Mouse (Mus musculus): Measurements from ENCODE around the gene Tnfrsf1b. TPM values are rescaled to one million over a fixed set of nuclear protein-coding genes. Genes with fewer than 3 reads are reported as not detected.
A peak's percentile ranks its signal among the peaks of the same experiment; 100 is the strongest.

The Tnfrsf1b gene
- total RNA-seq, 2 experiments from 2014 or later = 1.5 to 2.9 TPM

DNA sequence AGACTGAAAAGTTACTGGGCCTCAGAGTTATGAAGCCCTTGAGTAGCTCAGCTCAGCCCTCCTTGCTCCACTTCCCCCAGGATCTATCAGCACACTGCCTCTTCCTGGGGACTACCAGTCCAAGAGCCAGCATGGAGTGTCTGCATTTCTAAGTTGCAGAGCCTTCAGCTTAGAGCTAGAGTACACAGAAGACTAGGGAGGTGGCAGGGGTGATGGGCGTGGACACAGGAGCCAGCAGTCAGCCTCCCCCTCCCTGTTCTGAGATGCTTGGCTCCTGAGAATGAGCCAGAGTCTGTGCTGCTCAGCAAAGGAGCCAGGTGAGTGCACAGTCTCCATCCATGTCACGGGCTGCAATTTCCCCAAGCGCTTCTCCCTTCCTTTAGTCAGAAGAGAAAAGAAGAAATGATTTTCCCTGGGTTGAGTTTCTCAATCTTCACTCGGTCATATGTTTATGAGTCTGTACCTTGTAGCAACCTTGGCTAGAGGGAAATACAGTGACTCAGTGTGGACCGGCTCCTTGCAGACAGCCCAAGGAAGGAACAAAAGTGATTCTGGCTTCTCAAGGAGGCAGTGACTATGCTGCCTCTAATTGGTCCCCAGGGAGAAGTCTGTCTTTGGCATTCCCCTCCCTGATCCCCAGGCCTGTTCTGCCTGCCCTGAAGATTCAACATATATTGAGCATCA, 11.2 kb upstream of the Tnfrsf1b start:
- DNase-seq (ENCODE audit: low spot score) = no peak

DNA sequence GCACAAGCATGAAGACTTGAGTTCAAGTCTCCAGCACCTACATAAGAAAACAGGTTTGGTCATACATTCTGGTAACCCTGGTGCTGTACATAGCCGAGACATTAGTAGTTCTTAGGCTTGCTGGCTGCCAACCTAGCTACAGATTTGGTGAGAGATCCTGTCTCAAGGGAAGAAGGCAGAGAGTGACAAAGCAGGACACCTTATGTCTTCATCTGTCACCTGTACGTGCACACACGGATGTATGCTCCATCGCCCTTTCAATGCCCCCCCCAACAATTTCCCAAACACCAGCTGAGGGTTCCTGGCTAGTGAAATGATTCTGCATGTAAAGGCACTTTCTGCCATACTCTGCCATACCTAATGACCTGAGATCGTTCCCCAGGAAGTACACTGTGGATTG, 9.5 kb upstream of the Tnfrsf1b start:
- no peak for DNase-seq (ENCODE audit: low spot score)

DNA sequence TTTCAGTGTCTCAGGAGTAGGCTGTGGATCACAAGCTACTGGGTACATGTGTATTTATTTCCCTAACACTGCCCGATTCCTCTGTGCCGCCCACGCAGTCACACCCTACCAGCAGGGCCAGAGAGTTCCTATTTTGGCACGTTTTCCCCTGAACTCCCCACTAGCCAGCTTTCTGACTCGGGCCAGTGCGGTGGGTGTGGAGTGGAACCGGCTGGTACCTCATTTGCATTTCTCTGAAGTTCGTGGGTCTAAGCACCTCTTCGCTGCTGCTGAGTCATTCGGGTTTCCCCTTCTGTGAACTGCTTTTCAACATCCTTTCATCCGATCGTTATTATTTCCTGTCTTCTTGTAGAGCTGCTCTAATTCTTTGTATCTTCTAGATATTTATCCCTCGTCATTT, 7.7 kb upstream of the Tnfrsf1b start:
- no peak for DNase-seq (ENCODE audit: low spot score)

DNA sequence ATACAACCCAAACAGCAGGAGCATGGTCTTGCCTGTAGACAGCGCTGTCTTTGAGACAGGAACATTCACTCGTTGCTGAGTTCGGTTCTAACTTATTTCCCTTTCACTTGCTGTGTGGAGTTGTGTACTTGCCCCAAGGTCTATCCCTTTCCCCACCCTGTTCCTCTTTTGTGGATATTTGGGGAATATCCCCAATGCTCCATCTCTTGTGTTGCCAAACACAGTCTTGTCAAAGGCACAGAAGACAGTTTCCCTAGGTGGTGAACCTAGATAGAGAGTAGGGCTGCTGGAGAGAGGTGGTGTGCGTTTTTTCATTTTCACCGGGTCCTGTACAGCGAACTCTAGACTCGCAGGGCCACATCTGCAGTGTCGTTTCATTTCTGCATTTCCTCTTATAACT, 5.9 kb upstream of the Tnfrsf1b start:
- DNase-seq (ENCODE audit: low spot score) = no peak

DNA sequence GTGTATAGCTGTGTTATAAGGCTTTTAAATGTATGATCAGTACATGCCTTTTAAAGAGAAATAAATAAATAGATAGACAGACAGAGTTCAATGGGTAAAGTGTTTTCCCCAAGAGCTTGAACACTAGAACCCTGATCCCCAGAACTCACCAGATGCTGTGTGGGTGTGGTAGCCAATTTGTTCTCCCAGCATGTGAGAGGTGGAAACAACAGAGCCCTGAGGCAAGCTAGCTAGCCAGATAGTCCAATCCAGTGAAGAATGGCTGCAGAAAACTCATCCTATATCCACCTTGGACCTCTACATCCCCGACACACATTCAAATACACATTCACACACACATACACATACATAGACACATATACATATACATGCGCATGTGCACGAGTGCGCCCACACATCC, 4.9 kb upstream of the Tnfrsf1b start:
- DNase-seq (ENCODE audit: low spot score) = no peak

DNA sequence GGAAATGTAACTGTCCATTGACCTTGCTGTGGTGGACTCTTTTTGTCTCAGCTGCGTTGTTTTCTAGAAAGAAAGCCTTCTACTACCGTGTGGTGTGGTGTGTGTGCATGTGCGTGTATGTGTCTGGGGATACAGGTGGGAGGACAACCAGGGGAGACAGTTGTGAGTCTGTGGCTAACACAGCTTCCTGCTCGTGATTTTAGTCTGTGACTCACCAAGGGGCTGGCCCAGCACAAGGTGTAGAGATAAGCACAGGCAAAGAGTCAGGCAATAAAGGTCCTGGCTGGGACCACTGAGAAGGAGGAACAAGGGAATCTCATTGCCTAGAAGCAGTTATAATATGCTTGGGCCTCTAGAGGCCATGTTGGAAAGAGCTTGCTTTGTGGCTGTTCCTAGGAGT, 3.3 kb upstream of the Tnfrsf1b start:
- no peak for DNase-seq (ENCODE audit: low spot score)

DNA sequence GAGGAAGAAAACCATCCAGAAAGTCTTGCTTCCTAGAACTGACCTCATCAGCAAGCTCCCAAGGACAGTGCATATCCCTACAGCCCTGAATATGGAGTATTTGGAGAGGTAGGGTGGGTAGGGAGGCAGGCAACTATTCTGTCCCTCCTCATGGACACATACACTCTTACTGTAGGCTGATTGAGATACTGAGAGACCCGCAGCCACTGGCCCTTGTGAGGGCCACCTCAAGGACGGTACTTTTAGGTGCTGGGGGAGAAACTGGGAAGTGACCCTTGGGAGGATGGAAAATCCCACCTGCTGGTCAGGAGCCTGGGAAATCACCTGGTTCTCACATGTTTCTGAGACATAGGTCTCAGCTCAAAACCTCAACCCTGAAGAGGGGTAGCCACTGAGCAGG, 886 bp upstream of the Tnfrsf1b start:
- DNase-seq (ENCODE audit: low spot score) = no peak

DNA sequence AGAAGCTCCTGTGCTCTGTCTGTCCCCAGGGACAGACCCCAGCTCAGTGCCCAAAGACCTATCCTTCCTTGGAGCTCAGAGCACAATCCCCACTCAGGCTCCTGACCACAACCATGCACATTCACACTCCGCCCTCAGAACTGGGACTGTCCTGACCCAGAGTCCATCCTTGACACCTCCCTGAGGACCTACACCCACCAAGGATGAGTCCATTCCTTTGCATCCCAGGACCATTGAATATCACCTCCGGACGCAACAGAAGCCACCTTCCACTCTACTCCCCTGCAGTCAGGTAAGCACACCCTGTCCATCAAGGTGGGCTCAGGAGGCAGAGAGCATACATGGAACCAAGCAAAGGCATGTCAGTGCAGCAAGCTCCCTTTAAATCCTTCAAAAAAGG, 1.1 kb downstream of the Tnfrsf1b start:
- no peak for DNase-seq (ENCODE audit: low spot score)

DNA sequence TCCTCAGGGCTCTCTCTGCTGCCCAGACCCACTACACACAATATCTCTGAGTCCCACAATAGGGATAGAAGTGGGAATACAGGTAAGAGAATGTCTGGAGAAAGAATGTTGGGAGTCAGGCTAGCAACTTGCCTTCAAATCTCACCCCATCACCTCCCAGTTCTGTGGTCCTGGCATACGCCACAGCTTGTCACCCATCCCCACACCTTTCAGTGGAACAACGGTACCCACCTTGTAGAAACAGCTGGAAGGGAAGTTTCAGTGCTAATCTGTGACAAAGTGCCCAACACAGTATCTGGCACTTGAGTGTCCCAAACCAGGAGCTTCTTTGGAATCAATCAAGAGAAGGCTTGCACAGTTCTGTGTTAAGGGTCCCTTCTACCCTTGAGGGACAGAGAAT, 2.0 kb downstream of the Tnfrsf1b start:
- DNase-seq (ENCODE audit: low spot score) = no peak

DNA sequence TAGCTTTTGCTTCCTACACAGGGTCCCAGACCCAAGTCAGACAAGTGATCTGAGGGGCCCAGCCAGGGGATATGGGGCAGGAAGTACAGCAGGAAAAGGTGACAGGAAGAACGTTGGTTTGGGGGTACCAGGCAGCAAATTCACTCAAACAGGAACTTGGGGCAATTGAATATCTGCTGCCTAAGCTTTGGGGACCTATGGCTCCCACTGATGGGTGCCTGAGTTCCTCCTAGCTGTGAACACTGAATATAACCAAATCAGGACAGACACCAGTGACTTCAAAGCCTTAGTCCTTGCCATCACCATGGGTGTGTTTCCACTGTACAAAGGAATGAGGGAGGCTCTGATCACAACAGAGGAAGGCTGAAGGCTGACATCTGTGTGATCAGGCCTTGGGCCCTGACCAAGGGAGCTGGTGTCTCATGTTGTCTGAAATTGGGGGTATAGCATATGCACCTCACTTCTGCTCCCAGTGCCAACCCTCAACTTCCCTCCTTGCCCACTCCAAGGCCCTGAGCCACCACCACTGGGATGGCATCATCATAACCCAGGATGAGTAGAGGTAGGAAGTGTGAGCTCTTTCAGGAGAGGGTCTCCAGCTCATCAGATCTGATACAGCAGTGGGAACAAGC, 3.8 kb downstream of the Tnfrsf1b start:
- DNase-seq (ENCODE audit: low spot score) = no peak

DNA sequence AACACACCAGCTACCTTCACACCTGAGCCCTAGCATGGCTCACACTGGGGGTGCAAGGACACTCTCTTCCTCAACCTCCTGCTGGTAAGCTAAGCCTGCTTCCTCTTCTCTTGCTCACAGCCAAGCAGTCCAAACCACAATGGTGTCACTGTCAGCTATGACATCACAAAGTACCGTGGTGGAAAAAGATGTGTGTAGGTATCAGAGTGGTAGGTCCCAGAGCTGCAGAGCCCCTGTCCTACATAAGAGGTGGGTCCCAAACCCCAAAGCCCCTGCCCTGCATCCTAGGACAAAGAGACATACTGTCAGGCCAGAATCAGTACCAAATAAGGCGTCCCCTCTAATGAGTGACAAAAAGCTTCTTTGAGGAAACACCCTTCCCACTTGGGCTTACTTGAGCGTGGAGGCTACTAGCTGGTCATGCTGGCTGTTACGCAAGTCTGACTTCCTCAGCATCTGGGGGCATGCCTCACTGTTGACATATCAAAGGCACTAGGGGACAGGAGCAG, 5.9 kb downstream of the Tnfrsf1b start:
- DNase-seq (ENCODE audit: low spot score) = peak; percentile 56

DNA sequence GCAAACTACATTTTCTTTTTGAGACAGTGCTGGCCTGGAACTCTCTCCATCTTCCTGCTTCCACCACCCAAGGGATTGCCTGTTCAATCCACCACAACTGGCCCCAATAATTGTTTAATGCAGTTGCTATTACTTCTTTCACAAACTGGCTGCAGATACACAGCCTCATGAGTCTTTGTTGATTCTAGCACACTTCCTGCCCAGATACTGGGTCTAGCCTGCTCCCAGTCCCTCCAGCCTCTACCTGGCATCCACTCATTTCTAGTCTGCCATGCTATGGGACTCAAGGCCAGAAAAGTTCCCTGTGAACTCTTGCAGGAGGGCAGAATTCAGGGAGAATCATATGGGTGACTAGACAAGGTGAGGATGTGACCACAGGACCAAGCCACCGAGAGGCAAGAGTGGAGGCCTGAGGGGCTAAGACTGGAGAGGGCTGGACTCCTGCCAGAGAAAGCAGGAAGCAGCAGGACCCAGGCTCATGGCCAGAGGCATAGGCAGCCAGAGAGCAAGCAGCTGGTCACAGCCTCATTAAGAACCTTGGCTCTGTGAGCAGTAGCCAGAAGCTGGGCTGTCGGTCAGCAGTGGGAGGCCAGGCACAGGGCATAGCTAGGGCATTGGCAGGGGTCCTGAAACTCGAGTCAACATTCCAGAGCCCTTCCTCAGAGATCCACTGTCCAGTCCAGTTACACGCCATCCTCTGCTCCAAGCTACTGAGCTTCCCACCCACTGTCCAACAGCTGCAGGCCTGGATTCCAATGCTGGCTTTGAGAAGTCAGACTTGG, 7.4 kb downstream of the Tnfrsf1b start:
- peak; percentile 78 for DNase-seq (ENCODE audit: low spot score)

DNA sequence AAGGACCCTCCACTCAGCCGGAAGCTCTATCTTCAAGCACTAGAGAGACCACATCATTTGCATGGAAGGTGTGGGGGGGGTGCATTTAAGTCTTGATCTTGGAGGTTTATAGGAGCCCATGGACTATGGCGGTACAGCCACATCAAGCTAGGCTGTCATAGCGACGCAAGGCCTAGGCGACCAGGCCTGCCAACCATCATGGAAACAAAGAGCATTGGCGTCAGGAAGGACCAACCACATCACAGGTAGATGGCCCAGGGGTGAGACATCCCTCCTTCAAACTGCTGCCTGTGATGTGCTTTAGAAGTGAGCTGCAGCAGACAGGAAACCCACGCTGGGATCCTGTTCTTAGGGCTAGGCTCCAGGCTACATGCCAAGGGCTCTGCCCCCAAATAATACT, 10.6 kb downstream of the Tnfrsf1b start:
- DNase-seq (ENCODE audit: low spot score) = no peak

DNA sequence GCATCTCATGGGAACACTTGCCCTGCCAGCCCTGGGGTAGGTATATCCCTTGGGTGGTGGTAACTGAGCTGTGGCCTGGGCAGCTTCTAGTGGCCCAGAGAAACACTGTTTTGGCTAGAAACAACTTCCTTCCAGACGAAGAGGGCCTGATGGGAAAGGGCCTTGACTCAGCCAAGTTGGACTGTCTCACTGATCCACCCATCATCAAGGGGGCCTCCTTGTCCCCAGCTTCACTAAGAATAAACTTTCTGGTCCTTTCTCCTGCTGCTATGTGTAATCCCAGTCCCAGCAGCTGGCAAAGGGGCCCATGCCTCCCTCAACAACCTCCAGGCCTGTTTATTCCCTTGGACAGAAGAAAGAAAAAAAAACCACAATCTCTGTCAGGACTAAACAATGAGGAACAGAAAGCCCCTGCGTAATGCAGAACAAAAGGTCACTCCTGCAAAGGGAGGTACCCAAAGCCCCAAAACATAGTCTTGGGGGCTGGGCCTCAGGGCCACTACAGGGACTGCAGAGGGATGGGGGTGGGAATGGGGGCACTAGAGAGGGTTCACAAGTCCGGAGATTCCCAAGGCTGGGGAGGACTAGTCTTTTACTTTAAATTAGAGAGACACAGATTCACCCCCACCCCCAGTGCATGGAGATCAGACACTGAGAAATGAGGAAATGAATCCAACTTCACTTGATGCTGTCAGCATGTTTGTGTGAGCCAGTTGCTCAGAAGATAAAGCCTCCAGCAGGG, 13.0 kb downstream of the Tnfrsf1b start:
- DNase-seq (ENCODE audit: low spot score) = peak; percentile 59

DNA sequence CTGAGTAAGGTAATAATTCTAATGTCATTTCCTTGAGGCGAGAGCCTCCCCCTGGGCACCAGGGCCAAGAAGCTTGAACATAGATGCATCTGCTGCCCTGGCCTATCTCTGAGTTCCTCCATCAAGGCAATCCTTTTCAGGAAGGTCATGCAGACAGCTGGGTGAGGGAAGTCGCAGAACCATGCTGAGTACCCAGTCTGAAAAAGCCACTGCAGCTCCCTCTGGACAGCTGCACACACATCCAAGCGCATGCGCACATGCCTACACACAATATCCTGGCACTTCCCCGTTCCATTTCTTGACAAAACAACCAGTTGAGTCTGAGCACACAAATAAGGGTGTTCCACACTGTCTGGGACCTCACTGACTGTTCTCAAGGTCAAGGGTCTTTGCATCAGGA, 14.9 kb downstream of the Tnfrsf1b start:
- no peak for DNase-seq (ENCODE audit: low spot score)

DNA sequence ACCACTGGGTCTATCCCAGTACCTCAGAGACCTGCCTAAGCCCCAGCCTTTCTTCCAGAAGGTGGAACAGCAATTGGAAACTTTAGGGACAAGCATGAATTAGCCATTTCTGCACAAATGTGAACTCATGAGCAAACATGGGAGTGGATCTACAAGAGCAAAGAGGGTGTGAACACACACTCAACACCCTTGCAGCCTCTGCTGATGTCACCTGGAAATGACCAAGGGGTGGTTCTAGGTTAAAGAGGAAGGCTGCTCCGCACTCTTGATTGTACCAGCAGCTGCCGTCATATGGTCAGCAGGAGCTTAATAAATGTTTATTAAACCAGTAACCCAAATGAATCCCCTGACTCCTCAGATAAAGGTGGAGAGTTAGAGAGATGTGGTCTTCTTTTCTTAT, 16.0 kb downstream of the Tnfrsf1b start:
- no peak for DNase-seq (ENCODE audit: low spot score)

DNA sequence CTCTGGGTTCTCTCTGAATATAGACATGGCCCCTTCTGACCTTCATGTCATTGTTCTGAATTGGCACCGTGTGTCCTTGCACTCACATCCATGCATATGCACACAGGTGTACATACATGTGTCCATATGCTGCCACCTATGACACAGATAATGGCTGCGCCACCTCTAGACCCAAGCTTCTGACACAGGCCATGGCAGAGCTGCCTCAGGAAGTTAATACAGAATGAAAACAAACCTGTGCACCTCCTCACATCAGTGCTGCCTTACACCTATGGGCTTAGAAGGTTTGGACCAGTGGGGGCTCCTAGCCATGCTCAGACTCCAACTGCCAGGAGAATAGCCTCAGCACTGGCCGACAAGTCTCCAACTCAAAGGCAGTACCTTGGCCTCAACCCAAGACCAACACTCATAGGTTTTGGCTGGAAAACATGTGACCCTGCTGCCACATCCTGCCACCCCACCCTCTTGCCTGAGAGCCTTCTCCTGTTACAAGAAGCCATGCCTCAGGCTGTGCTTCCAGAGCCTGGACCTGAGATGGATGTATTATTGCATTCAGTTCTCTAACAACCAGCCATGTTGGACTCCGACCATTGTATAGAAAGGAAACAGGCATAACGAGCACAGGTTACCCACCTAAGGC, 17.0 kb downstream of the Tnfrsf1b start:
- no peak for DNase-seq (ENCODE audit: low spot score)

DNA sequence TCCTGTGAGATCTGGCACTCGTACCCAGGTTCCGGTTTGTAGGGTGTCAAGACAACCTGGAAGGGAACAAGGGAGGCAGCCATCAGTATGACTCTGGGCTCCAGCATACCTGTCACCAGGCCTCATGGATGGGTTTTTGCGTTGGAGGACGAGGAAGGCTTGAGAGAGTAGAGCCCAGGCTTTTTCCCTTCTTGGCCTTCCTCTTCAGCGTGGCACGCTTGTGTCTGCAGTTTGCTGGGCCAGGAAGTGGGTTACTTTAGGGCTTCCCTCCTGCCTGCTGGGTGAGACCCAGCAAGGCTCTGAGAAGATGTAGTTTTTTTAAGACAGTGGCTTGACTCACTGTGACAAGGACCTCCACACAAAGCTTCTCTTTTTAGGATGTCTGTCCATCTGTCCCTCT, 17.6 kb downstream of the Tnfrsf1b start:
- DNase-seq (ENCODE audit: low spot score) = no peak

DNA sequence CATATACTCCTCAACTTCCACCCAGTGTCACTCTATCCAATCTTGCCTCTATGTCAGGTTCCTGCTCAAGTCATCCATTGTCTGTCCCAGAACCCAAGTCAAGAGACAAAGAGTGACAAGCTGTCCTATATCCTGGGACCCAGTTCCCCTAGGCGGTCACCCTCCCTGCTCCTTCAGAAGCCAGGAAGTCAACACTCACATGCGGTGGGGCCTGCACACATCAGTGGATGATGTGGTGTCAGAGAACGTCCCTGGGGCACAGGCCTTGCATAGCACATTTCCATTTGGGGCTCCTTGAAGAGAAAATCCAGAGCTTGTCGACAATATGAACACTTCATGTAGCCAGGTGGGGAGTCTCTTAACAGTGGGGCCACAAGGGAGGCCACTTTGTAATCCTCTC, 22.1 kb downstream of the Tnfrsf1b start:
- no peak for DNase-seq (ENCODE audit: low spot score)

DNA sequence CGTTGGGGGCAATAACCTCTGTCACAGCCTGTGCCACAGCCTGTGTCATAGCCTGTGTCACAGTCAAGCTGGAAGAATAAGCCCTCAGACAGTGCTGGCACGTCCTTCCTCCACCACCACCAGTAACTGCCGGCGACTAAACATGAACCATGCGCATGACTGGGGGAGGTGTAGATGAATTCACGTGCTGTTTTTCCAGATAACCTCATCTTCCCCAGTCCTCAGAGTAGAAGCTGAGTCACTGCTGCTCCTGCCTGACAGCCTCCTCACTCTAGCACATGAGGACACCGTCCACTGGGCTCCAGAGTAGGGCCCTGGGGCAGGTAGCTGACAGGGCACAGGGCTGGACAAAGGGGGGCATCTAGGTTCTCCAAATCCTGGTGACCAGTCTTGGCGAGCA, 24.6 kb downstream of the Tnfrsf1b start:
- DNase-seq (ENCODE audit: low spot score) = no peak

DNA sequence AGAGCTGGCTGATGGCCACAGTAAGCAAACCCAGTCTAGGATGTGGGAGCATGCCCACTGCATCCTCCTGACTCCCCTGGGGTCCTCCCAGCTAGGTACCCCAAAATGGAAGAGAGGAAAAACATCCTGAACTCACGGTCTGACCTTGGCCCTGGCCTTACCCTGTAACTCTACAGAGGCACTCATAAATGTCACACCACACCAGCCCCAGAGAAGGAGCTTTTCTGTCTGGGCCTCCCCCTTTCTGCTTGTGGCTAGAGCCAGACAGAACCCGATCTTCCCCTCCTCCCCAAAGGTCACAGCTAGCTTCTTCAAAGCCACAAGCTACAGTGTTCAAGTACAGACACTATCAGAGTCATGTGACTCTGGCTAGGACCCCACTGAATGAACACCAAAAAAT, 25.3 kb downstream of the Tnfrsf1b start:
- no peak for DNase-seq (ENCODE audit: low spot score)
